Mouse (Mus musculus) midbrain, embryonic 15.5 days (tissue): ENCODE data around the gene Eya3. TPM values are rescaled to one million over a fixed set of nuclear protein-coding genes. Genes with fewer than 3 reads are reported as not detected.
"Not testable (repeated sequence)": the region's sequence is repeated elsewhere in the genome, so short reads cannot be mapped to it uniquely, and the experiment has no call there.

Experiments used
- ATAC-seq: fragments of 200-750 bp; cut with Nextera tagmentation; replicated peaks from 2 replicates; pipeline ENCODE4 v1.8.0; 2017; ENCODE audit warnings: moderate TSS enrichment
- H3K27ac ChIP-seq: fragments of 300-500 bp; sonication (generic); 2 replicates; pipeline ENCODE4 v1.5.1; 2015; ENCODE audit warnings: mild to moderate bottlenecking, inconsistent platforms
- H3K27me3 ChIP-seq: fragments of 300-500 bp; sonication (generic); replicated peaks from 2 replicates; pipeline ENCODE4 v1.6.1; 2015; ENCODE audit warnings: inconsistent platforms
- H3K36me3 ChIP-seq: fragments of 300-500 bp; sonication (generic); replicated peaks from 2 replicates; pipeline ENCODE4 v1.6.1; 2015; ENCODE audit warnings: inconsistent platforms
- H3K4me1 ChIP-seq: fragments of 300-500 bp; sonication (generic); 2 replicates; pipeline ENCODE4 v1.6.1; 2015; ENCODE audit warnings: inconsistent platforms
- H3K4me2 ChIP-seq: fragments of 300-500 bp; sonication (generic); 2 replicates; pipeline ENCODE4 v1.6.1; 2015; ENCODE audit warnings: inconsistent platforms, mild to moderate bottlenecking, moderate library complexity
- H3K4me3 ChIP-seq: fragments of 300-500 bp; sonication (generic); 2 replicates; pipeline ENCODE4 v1.5.1; 2015; ENCODE audit warnings: mild to moderate bottlenecking, inconsistent platforms
- H3K9ac ChIP-seq: fragments of 300-500 bp; sonication (generic); 2 replicates; pipeline ENCODE4 v1.6.1; 2015; ENCODE audit warnings: mild to moderate bottlenecking, inconsistent platforms
- H3K9me3 ChIP-seq: fragments of 300-500 bp; sonication (generic); 2 replicates; pipeline ENCODE4 v1.6.1; 2016; ENCODE audit warnings: inconsistent platforms
- WGBS: fragments of 180-500 bp; shearing (Covaris S2); methylation state at CpG from one replicate; pipeline ENCODE4 v1.1.7; 2015; ENCODE audit warnings: mixed read lengths; 5-methylcytosine and 5-hydroxymethylcytosine counted together
- polyA plus RNA-seq: library from polyadenylated mRNA; unstranded; fragments of >200 nt; fragmentation: Nextera tagmentation; extraction: Ambion mirVana; gene quantifications from 2 replicates; pipeline ENCODE4 v1.2.1, GENCODE M21; 2015

Eya3 gene
- polyA plus RNA-seq, result 14.5 and 15.3 TPM in 2 replicates

- WGBS, result under 1% methylated on average over 41 of the region's 41 CpGs
- peak; percentile 99 for ATAC-seq
Observed at GRCm38 (mm10) chr4:132638461-132639190, at the start of gene Eya3. Gene Eya3 (plus strand): TSS chr4:132638987.

GRCm38 (mm10) chr4:132590642-132591041 is 48.1 kb upstream of the Eya3 start:
- no peaks in the 10 kb centered on the region for H3K36me3 ChIP-seq
- no peaks in the 10 kb centered on the region for H3K27me3 ChIP-seq
- H3K27ac ChIP-seq, result no peak overlapping the region
- ATAC-seq, result no peak
- no peaks in the 10 kb centered on the region for H3K4me1 ChIP-seq
- H3K9ac ChIP-seq, result no peak overlapping the region
- H3K9me3 ChIP-seq, result no peaks in the 10 kb centered on the region
- H3K4me2 ChIP-seq, result no peak overlapping the region
- WGBS, result 84% methylated on average over 10 of the region's 10 CpGs
- no peak overlapping the region for H3K4me3 ChIP-seq

More at GRCm38 (mm10) chr4:132638461-132639190, at the start of gene Eya3:
- no peaks in the 10 kb centered on the region for H3K9me3 ChIP-seq
- peak within 1 kb of the TSS; percentile 84 for H3K27ac ChIP-seq
- H3K9ac ChIP-seq, result peak within 1 kb of the TSS; percentile 88
- peak within 1 kb of the TSS; percentile 99 for H3K4me3 ChIP-seq
- H3K4me2 ChIP-seq, result peak within 1 kb of the TSS; percentile 86
- H3K27me3 ChIP-seq, result no peaks in the 10 kb centered on the region
- peaks cover 18% of the 10 kb centered on the region for H3K4me1 ChIP-seq
- H3K36me3 ChIP-seq, result no peaks in the 10 kb centered on the region

GRCm38 (mm10) chr4:132592958-132593357 is 45.8 kb upstream of the Eya3 start:
- H3K36me3 ChIP-seq, result no peaks in the 10 kb centered on the region
- no peak overlapping the region for H3K4me3 ChIP-seq
- H3K27me3 ChIP-seq, result no peaks in the 10 kb centered on the region
- no peak overlapping the region for H3K9ac ChIP-seq
- no peak for ATAC-seq
- H3K9me3 ChIP-seq, result no peaks in the 10 kb centered on the region
- no peaks in the 10 kb centered on the region for H3K4me1 ChIP-seq
- no peak overlapping the region for H3K27ac ChIP-seq
- H3K4me2 ChIP-seq, result no peak overlapping the region
- 93% methylated on average over 9 of the region's 9 CpGs for WGBS

- no peak overlapping the region for H3K9ac ChIP-seq
- no peak overlapping the region for H3K4me2 ChIP-seq
- no peak for ATAC-seq
- H3K9me3 ChIP-seq, result no peaks in the 10 kb centered on the region
- no peak overlapping the region for H3K27ac ChIP-seq
- no peak overlapping the region for H3K4me3 ChIP-seq
- 28% methylated on average over 4 of the region's 4 CpGs for WGBS
- no peaks in the 10 kb centered on the region for H3K27me3 ChIP-seq
- no peaks in the 10 kb centered on the region for H3K36me3 ChIP-seq
- H3K4me1 ChIP-seq, result no peaks in the 10 kb centered on the region
Observed at GRCm38 (mm10) chr4:132594191-132594590, 44.6 kb upstream of the Eya3 start.

- H3K4me3 ChIP-seq, result no peak overlapping the region
- no peak for ATAC-seq
- 85% methylated on average over 2 of the region's 2 CpGs for WGBS
- H3K4me1 ChIP-seq, result no peaks in the 10 kb centered on the region
- no peaks in the 10 kb centered on the region for H3K27me3 ChIP-seq
- no peak overlapping the region for H3K4me2 ChIP-seq
- no peaks in the 10 kb centered on the region for H3K9me3 ChIP-seq
- H3K36me3 ChIP-seq, result no peaks in the 10 kb centered on the region
- H3K9ac ChIP-seq, result no peak overlapping the region
- H3K27ac ChIP-seq, result no peak overlapping the region
Observed at GRCm38 (mm10) chr4:132598861-132599260, 39.9 kb upstream of the Eya3 start.

- Histone ChIP-seq H3K9ac (no peak overlapping the region), H3K9me3 (no peaks in the 10 kb centered on the region), H3K4me3 (no peak overlapping the region), H3K27ac (no peak overlapping the region), H3K27me3 (no peaks in the 10 kb centered on the region), H3K4me2 (no peak overlapping the region), H3K4me1 (no peaks in the 10 kb centered on the region), H3K36me3 (no peaks in the 10 kb centered on the region)
- no peak for ATAC-seq
- WGBS, result 90% methylated on average over 3 of the region's 3 CpGs
Observed at GRCm38 (mm10) chr4:132599764-132600163, 39.0 kb upstream of the Eya3 start.

GRCm38 (mm10) chr4:132600465-132600864 is 38.3 kb upstream of the Eya3 start:
- Histone ChIP-seq H3K36me3 (no peaks in the 10 kb centered on the region), H3K4me3 (no peak overlapping the region), H3K27ac (no peak overlapping the region), H3K4me2 (no peak overlapping the region), H3K27me3 (no peaks in the 10 kb centered on the region), H3K9ac (no peak overlapping the region), H3K9me3 (no peaks in the 10 kb centered on the region), H3K4me1 (no peaks in the 10 kb centered on the region)
- ATAC-seq, result no peak
- WGBS, result 81% methylated on average over 6 of the region's 6 CpGs

- H3K4me2 ChIP-seq, ATAC-seq, H3K9ac ChIP-seq, H3K27ac ChIP-seq, H3K27me3 ChIP-seq, H3K4me1 ChIP-seq, H3K4me3 ChIP-seq, H3K36me3 ChIP-seq, H3K9me3 ChIP-seq: not testable (repeated sequence)
- 94% methylated on average over 4 of the region's 5 CpGs for WGBS
Observed at GRCm38 (mm10) chr4:132601242-132601641, 37.5 kb upstream of the Eya3 start.

- no peak overlapping the region for H3K4me2 ChIP-seq
- no peak overlapping the region for H3K4me3 ChIP-seq
- H3K9ac ChIP-seq, result no peak overlapping the region
- H3K27me3 ChIP-seq, result no peaks in the 10 kb centered on the region
- no peaks in the 10 kb centered on the region for H3K36me3 ChIP-seq
- H3K4me1 ChIP-seq, result no peaks in the 10 kb centered on the region
- H3K27ac ChIP-seq, result no peak overlapping the region
- ATAC-seq, result no peak
- H3K9me3 ChIP-seq, result no peaks in the 10 kb centered on the region
- WGBS, result 78% methylated on average over 4 of the region's 4 CpGs
Observed at GRCm38 (mm10) chr4:132603468-132603867, 35.3 kb upstream of the Eya3 start.

- H3K4me2 ChIP-seq, result no peak overlapping the region
- 80% methylated on average over 5 of the region's 5 CpGs for WGBS
Observed at GRCm38 (mm10) chr4:132605816-132606215, 33.0 kb upstream of the Eya3 start.

GRCm38 (mm10) chr4:132608147-132608546 is 30.6 kb upstream of the Eya3 start:
- no peaks in the 10 kb centered on the region for H3K27me3 ChIP-seq
- H3K36me3 ChIP-seq, result no peaks in the 10 kb centered on the region
- no peak overlapping the region for H3K4me3 ChIP-seq
- H3K9me3 ChIP-seq, result no peaks in the 10 kb centered on the region
- H3K27ac ChIP-seq, result no peak overlapping the region
- no peaks in the 10 kb centered on the region for H3K4me1 ChIP-seq
- WGBS, result 49% methylated on average over 4 of the region's 4 CpGs
- ATAC-seq, result no peak
- H3K9ac ChIP-seq, result no peak overlapping the region
- H3K4me2 ChIP-seq, result no peak overlapping the region

More at GRCm38 (mm10) chr4:132605816-132606215, 33.0 kb upstream of the Eya3 start:
- H3K27ac ChIP-seq, result no peak overlapping the region
- H3K27me3 ChIP-seq, result no peaks in the 10 kb centered on the region
- H3K36me3 ChIP-seq, result no peaks in the 10 kb centered on the region
- ATAC-seq, result no peak
- no peaks in the 10 kb centered on the region for H3K9me3 ChIP-seq
- H3K4me1 ChIP-seq, result no peaks in the 10 kb centered on the region
- H3K4me3 ChIP-seq, result no peak overlapping the region
- H3K9ac ChIP-seq, result no peak overlapping the region

GRCm38 (mm10) chr4:132610301-132610984 is 28.3 kb upstream of the Eya3 start:
- ATAC-seq, result no peak
- Histone ChIP-seq H3K9me3 (no peaks in the 10 kb centered on the region), H3K9ac (no peak overlapping the region), H3K4me1 (no peaks in the 10 kb centered on the region), H3K4me2 (no peak overlapping the region), H3K27ac (no peak overlapping the region), H3K36me3 (no peaks in the 10 kb centered on the region), H3K27me3 (no peaks in the 10 kb centered on the region), H3K4me3 (no peak overlapping the region)
- 79% methylated on average over 3 of the region's 3 CpGs for WGBS

GRCm38 (mm10) chr4:132611320-132611719 is 27.5 kb upstream of the Eya3 start:
- Histone ChIP-seq H3K36me3 (no peaks in the 10 kb centered on the region), H3K9me3 (no peaks in the 10 kb centered on the region), H3K4me1 (no peaks in the 10 kb centered on the region), H3K4me3 (no peak overlapping the region), H3K4me2 (no peak overlapping the region), H3K27me3 (no peaks in the 10 kb centered on the region), H3K9ac (no peak overlapping the region), H3K27ac (no peak overlapping the region)
- no peak for ATAC-seq
- 87% methylated on average over 8 of the region's 8 CpGs for WGBS
